Mouse (Mus musculus): ENCODE measurements around the gene Adamts15. TPM values are rescaled to one million over a fixed set of nuclear protein-coding genes. Genes with fewer than 3 reads are reported as not detected.

The Adamts15 gene
- total RNA-seq (2014; rRNA removed) (0.37 and 0.67 TPM in 2 replicates), polyA plus RNA-seq (2012; rRNA removed) (0.29 and 0.35 TPM in 2 replicates)

- WGBS, result 3% methylated on average over 47 of the region's 47 CpGs
- TF ChIP-seq CTCF (IDR thresholded peaks at IDR 0.05; ENCODE audit: low read depth, low read length) (0 out of 2 replicates have a peak, but pooled peaks have one; percentile 3), POLR2A (IDR thresholded peaks at IDR 0.05; ENCODE audit: extremely low read depth, insufficient read depth, low read length) (no peak)
- Histone ChIP-seq H3K4me3 (ENCODE audit: insufficient read depth, low read depth, low read length) (peak within 1 kb of the TSS; percentile 57), H3K27me3 (ENCODE audit: control insufficient read depth, insufficient read depth, low read length) (0 out of 2 replicates have a peak, but pooled peaks cover 4% of the 10 kb centered on the region), H3K36me3 (ENCODE audit: control insufficient read depth, insufficient read depth, low read length) (no peaks in the 10 kb centered on the region), H3K79me2 (ENCODE audit: control insufficient read depth, insufficient read depth, low read length) (no peaks in the 10 kb centered on the region), H3K4me1 (ENCODE audit: control insufficient read depth, insufficient read depth, low read length) (no peaks in the 10 kb centered on the region), H3K27ac (replicated peaks; ENCODE audit: insufficient read depth, low read depth, low read length) (no peak within 1 kb of the TSS), H3K9ac (ENCODE audit: low read depth, low read length) (peak within 1 kb of the TSS; percentile 35)
- DNase-seq (ENCODE audit: extremely low read depth, low read depth, low spot score), result peak; percentile 45
Measured at GRCm38 (mm10) chr9:30922197-30922894, at the start of gene Adamts15. TSS of gene Adamts15 (minus strand) at chr9:30922452.

- Histone ChIP-seq H3K4me3 (ENCODE audit: insufficient read depth, low read depth, low read length) (no peak overlapping the region), H3K36me3 (ENCODE audit: control insufficient read depth, insufficient read depth, low read length) (no peaks in the 10 kb centered on the region), H3K27ac (replicated peaks; ENCODE audit: insufficient read depth, low read depth, low read length) (no peak overlapping the region), H3K27me3 (ENCODE audit: control insufficient read depth, insufficient read depth, low read length) (no peaks in the 10 kb centered on the region), H3K9ac (ENCODE audit: low read depth, low read length) (no peak overlapping the region), H3K79me2 (ENCODE audit: control insufficient read depth, insufficient read depth, low read length) (no peaks in the 10 kb centered on the region), H3K4me1 (ENCODE audit: control insufficient read depth, insufficient read depth, low read length) (no peaks in the 10 kb centered on the region)
- WGBS, result 62% methylated on average over 4 of the region's 4 CpGs
- TF ChIP-seq POLR2A (IDR thresholded peaks at IDR 0.05; ENCODE audit: extremely low read depth, insufficient read depth, low read length) (no peak), CTCF (IDR thresholded peaks at IDR 0.05; ENCODE audit: low read depth, low read length) (no peak)
- DNase-seq (ENCODE audit: extremely low read depth, low read depth, low spot score), result no peak
Measured at GRCm38 (mm10) chr9:30971967-30972366, 49.7 kb upstream of the Adamts15 start.

DNA sequence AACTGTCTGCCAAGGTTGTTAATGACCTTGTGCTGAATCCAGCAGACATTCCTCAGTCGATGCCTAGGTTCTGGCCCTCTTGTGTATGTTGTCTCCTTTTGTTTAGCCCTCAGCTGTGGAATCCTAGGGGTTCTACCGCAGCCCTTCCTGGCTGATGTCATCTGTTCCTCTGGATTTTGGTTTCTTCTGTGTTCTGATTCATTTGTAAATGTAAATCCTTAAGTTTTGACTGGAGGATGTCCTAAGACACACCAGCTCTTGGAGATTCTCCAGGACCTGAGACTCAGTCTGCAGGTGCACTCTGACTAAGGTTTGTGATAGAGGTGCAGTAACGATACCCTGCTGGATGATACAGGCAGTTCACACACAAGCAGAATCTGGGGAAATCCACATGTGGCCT lies 47.7 kb upstream of the Adamts15 start:
- 82% methylated on average over 3 of the region's 3 CpGs for WGBS
- Histone ChIP-seq H3K9ac (ENCODE audit: low read depth, low read length) (no peak overlapping the region), H3K4me3 (ENCODE audit: insufficient read depth, low read depth, low read length) (no peak overlapping the region), H3K79me2 (ENCODE audit: control insufficient read depth, insufficient read depth, low read length) (no peaks in the 10 kb centered on the region), H3K36me3 (ENCODE audit: control insufficient read depth, insufficient read depth, low read length) (no peaks in the 10 kb centered on the region), H3K27me3 (ENCODE audit: control insufficient read depth, insufficient read depth, low read length) (no peaks in the 10 kb centered on the region), H3K4me1 (ENCODE audit: control insufficient read depth, insufficient read depth, low read length) (no peaks in the 10 kb centered on the region), H3K27ac (replicated peaks; ENCODE audit: insufficient read depth, low read depth, low read length) (no peak overlapping the region)
- no peak for DNase-seq (ENCODE audit: extremely low read depth, low read depth, low spot score)
- TF ChIP-seq CTCF (IDR thresholded peaks at IDR 0.05; ENCODE audit: low read depth, low read length), result no peak
- TF ChIP-seq POLR2A (IDR thresholded peaks at IDR 0.05; ENCODE audit: extremely low read depth, insufficient read depth, low read length), result no peak

DNA sequence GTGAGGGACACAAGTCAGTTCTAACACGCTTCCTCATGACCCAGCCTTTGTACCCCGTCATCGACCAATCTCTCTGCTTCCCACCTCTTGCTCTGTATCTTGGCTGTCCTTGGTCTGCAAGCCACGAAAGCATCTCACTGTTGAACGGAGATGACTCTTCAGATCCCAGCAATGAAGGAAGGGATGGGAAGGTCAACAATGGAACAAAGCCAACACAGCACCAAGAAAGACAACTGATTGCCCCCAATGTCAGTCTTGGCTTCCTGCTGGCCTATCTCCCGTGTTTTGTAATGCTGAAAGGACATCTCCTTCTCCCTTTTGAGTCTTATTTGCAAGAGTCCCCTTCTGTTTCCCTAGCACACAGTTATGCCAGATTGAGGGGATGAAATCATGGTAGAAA lies 45.9 kb upstream of the Adamts15 start:
- no peak for TF ChIP-seq CTCF (IDR thresholded peaks at IDR 0.05; ENCODE audit: low read depth, low read length)
- TF ChIP-seq POLR2A (IDR thresholded peaks at IDR 0.05; ENCODE audit: extremely low read depth, insufficient read depth, low read length), result no peak
- DNase-seq (ENCODE audit: extremely low read depth, low read depth, low spot score), result no peak
- 79% methylated on average over 6 of the region's 6 CpGs for WGBS
- Histone ChIP-seq H3K4me1 (ENCODE audit: control insufficient read depth, insufficient read depth, low read length) (no peaks in the 10 kb centered on the region), H3K4me3 (ENCODE audit: insufficient read depth, low read depth, low read length) (no peak overlapping the region), H3K27ac (replicated peaks; ENCODE audit: insufficient read depth, low read depth, low read length) (no peak overlapping the region), H3K9ac (ENCODE audit: low read depth, low read length) (no peak overlapping the region), H3K79me2 (ENCODE audit: control insufficient read depth, insufficient read depth, low read length) (no peaks in the 10 kb centered on the region), H3K27me3 (ENCODE audit: control insufficient read depth, insufficient read depth, low read length) (no peaks in the 10 kb centered on the region), H3K36me3 (ENCODE audit: control insufficient read depth, insufficient read depth, low read length) (no peaks in the 10 kb centered on the region)

GRCm38 (mm10) chr9:30966881-30967280 lies 44.6 kb upstream of the Adamts15 start:
- Histone ChIP-seq H3K4me1 (ENCODE audit: control insufficient read depth, insufficient read depth, low read length) (no peaks in the 10 kb centered on the region), H3K9ac (ENCODE audit: low read depth, low read length) (no peak overlapping the region), H3K36me3 (ENCODE audit: control insufficient read depth, insufficient read depth, low read length) (no peaks in the 10 kb centered on the region), H3K79me2 (ENCODE audit: control insufficient read depth, insufficient read depth, low read length) (no peaks in the 10 kb centered on the region), H3K27ac (replicated peaks; ENCODE audit: insufficient read depth, low read depth, low read length) (no peak overlapping the region), H3K27me3 (ENCODE audit: control insufficient read depth, insufficient read depth, low read length) (no peaks in the 10 kb centered on the region), H3K4me3 (ENCODE audit: insufficient read depth, low read depth, low read length) (no peak overlapping the region)
- WGBS, result 67% methylated on average over 7 of the region's 7 CpGs
- TF ChIP-seq POLR2A (IDR thresholded peaks at IDR 0.05; ENCODE audit: extremely low read depth, insufficient read depth, low read length), result no peak
- TF ChIP-seq CTCF (IDR thresholded peaks at IDR 0.05; ENCODE audit: low read depth, low read length), result no peak
- DNase-seq (ENCODE audit: extremely low read depth, low read depth, low spot score), result no peak

GRCm38 (mm10) chr9:30964685-30965084 lies 42.4 kb upstream of the Adamts15 start:
- H3K36me3 ChIP-seq (ENCODE audit: control insufficient read depth, insufficient read depth, low read length), result no peaks in the 10 kb centered on the region
- H3K9ac ChIP-seq (ENCODE audit: low read depth, low read length), result no peak overlapping the region
- H3K4me3 ChIP-seq (ENCODE audit: insufficient read depth, low read depth, low read length), result no peak overlapping the region
- no peak for TF ChIP-seq POLR2A (IDR thresholded peaks at IDR 0.05; ENCODE audit: extremely low read depth, insufficient read depth, low read length)
- no peak for TF ChIP-seq CTCF (IDR thresholded peaks at IDR 0.05; ENCODE audit: low read depth, low read length)
- no peak overlapping the region for H3K27ac ChIP-seq (replicated peaks; ENCODE audit: insufficient read depth, low read depth, low read length)
- DNase-seq (ENCODE audit: extremely low read depth, low read depth, low spot score), result no peak
- no peaks in the 10 kb centered on the region for H3K79me2 ChIP-seq (ENCODE audit: control insufficient read depth, insufficient read depth, low read length)
- no peaks in the 10 kb centered on the region for H3K27me3 ChIP-seq (ENCODE audit: control insufficient read depth, insufficient read depth, low read length)
- H3K4me1 ChIP-seq (ENCODE audit: control insufficient read depth, insufficient read depth, low read length), result no peaks in the 10 kb centered on the region
- 73% methylated on average over 10 of the region's 10 CpGs for WGBS
